Mouse (Mus musculus) inflammation-experienced regulatory T-cells, adult 16 weeks (primary cell): ENCODE results near the gene Ppp1r3d. TPM values are rescaled to one million over a fixed set of nuclear protein-coding genes. Genes with fewer than 3 reads are reported as not detected.

Source experiments
- polyA plus RNA-seq: library from polyadenylated mRNA; unstranded; fragments of 100-300 nt; shearing (Covaris generic); gene quantifications from one replicate; pipeline ENCODE4 v1.2.1, GENCODE M21; 2017

Gene Ppp1r3d
- polyA plus RNA-seq: not detected

GRCm38 (mm10) chr2:178414261-178415149 lies at the start of gene Ppp1r3d, which contains the start of gene Fam217b:
Gene Ppp1r3d (minus strand): TSS chr2:178414472.
Gene Fam217b (plus strand): TSS chr2:178414524.

GRCm38 (mm10) chr2:178430231-178430630 lies 16.0 kb upstream of the Ppp1r3d start, which contains the start of gene Cdh26:
Gene Cdh26 (plus strand): TSS chr2:178430531.

GRCm38 (mm10) chr2:178407053-178407815 lies 7.0 kb downstream of the Ppp1r3d start, which contains the start of gene Sycp2:
Gene Sycp2 (minus strand): TSS chr2:178407685.

Other genes with a start within 250 kb of the Ppp1r3d start
- not detected for gene Sycp2, start 6.8 kb downstream of the Ppp1r3d start, polyA plus RNA-seq
- gene Fam217b, start 52 bp upstream of the Ppp1r3d start, polyA plus RNA-seq: 0.32 TPM
- gene Cdh26, start 16.1 kb upstream of the Ppp1r3d start, polyA plus RNA-seq: not detected